Mouse (Mus musculus) MEL (cell line): Measurements from ENCODE around the gene Epha4. TPM values are rescaled to one million over a fixed set of nuclear protein-coding genes. Genes with fewer than 3 reads are reported as not detected.

Source experiments
- DNase-seq: peaks from one replicate; pipeline ENCODE4 v3.0.0; 2011; ENCODE audit warnings: low read depth, low spot score
- H3K27ac ChIP-seq: 2 replicates; pipeline ENCODE4 v1.5.1; 2012; ENCODE audit warnings: low read depth, mild to moderate bottlenecking, control low read depth, low read length, moderate library complexity; ENCODE audit not compliant: control insufficient read depth
- H3K27me3 ChIP-seq, 2 experiments: fragments of 150-350 bp in 1 of 2; sonication (generic) in 1 of 2; 2 replicates each; pipeline ENCODE4 v1.6.1; 2012; ENCODE audit warnings: low read length in 2 of 2, mild to moderate bottlenecking in 2 of 2, improper control_type of control experiment in 1 of 2, moderate library complexity in 1 of 2; ENCODE audit not compliant: insufficient read depth in 2 of 2, control insufficient read depth in 1 of 2
- H3K36me3 ChIP-seq, 2 experiments: 2 replicates each; pipeline ENCODE4 v1.6.1; 2012 to 2014; ENCODE audit warnings: low read length in 2 of 2, improper control_type of control experiment in 1 of 2, inconsistent platforms in 1 of 2, mild to moderate bottlenecking in 1 of 2; ENCODE audit not compliant: insufficient read depth in 2 of 2, control insufficient read depth in 1 of 2
- H3K4me1 ChIP-seq, 2 experiments: fragments of 150-350 bp in 1 of 2; sonication (generic) in 1 of 2; 2 replicates each; pipeline ENCODE4 v1.6.1; 2012; ENCODE audit warnings: low read length in 2 of 2, improper control_type of control experiment in 1 of 2, mild to moderate bottlenecking in 1 of 2; ENCODE audit not compliant: insufficient read depth in 2 of 2, control insufficient read depth in 1 of 2
- H3K4me3 ChIP-seq, 2 experiments: fragments of 150-350 bp in 1 of 2; sonication (generic) in 1 of 2; 2 replicates each; pipeline ENCODE4 v1.5.1; 2012; ENCODE audit warnings: low read depth in 2 of 2, low read length in 2 of 2, mild to moderate bottlenecking in 2 of 2, moderate library complexity in 2 of 2, control low read depth in 1 of 2, improper control_type of control experiment in 1 of 2; ENCODE audit not compliant: control insufficient read depth in 1 of 2, insufficient read depth in 1 of 2
- H3K79me2 ChIP-seq: 2 replicates; pipeline ENCODE4 v1.6.1; 2012; ENCODE audit warnings: mild to moderate bottlenecking, low read length, moderate library complexity; ENCODE audit not compliant: control insufficient read depth, poor library complexity, insufficient read depth
- H3K9ac ChIP-seq: 2 replicates; pipeline ENCODE4 v1.6.1; 2012; ENCODE audit warnings: low read depth, mild to moderate bottlenecking, control low read depth, low read length, moderate library complexity; ENCODE audit not compliant: control insufficient read depth, poor library complexity, severe bottlenecking
- H3K9me3 ChIP-seq: fragments of 150-350 bp; sonication (generic); replicated peaks from 2 replicates; pipeline ENCODE4 v1.6.1; 2012; ENCODE audit warnings: mild to moderate bottlenecking, low read length, improper control_type of control experiment, moderate library complexity; ENCODE audit not compliant: insufficient read depth
- BHLHE40 ChIP-seq: IDR thresholded peaks from 2 replicates; pipeline ENCODE4 v1.6.1; 2012; ENCODE audit warnings: low read depth, mild to moderate bottlenecking, inconsistent platforms, low read length, improper control_type of control experiment, borderline replicate concordance
- CHD1 ChIP-seq: IDR thresholded peaks from 2 replicates; pipeline ENCODE4 v1.6.1; 2012; ENCODE audit warnings: low read depth, mild to moderate bottlenecking, inconsistent platforms, low read length, improper control_type of control experiment
- CTCF ChIP-seq, 3 experiments: IDR thresholded peaks in 2 of 3; conservative IDR thresholded peaks in 1 of 3; 2 replicates each; pipeline ENCODE4 v1.5.1; 2011 to 2012; ENCODE audit warnings: low read length in 3 of 3, low read depth in 2 of 3, mild to moderate bottlenecking in 2 of 3, improper control_type of control experiment in 1 of 3, inconsistent platforms in 1 of 3, mixed read lengths in 1 of 3, moderate library complexity in 1 of 3; ENCODE audit not compliant: control insufficient read depth in 1 of 3, insufficient read depth in 1 of 3, poor library complexity in 1 of 3, severe bottlenecking in 1 of 3
- E2F4 ChIP-seq: IDR thresholded peaks from 2 replicates; pipeline ENCODE4 v1.6.1; 2011; ENCODE audit warnings: low read depth, low read length, improper control_type of control experiment, borderline replicate concordance
- GABPA ChIP-seq: IDR thresholded peaks from 2 replicates; pipeline ENCODE4 v1.6.1; 2012; ENCODE audit warnings: low read depth, mild to moderate bottlenecking, inconsistent platforms, low read length, improper control_type of control experiment, moderate library complexity
- GATA1 ChIP-seq: IDR thresholded peaks from 2 replicates; pipeline ENCODE4 v1.6.1; 2011; ENCODE audit warnings: low read depth, low read length, improper control_type of control experiment
- JUND ChIP-seq: IDR thresholded peaks from 2 replicates; pipeline ENCODE4 v1.6.1; 2011; ENCODE audit warnings: low read depth, mild to moderate bottlenecking, improper control_type of control experiment, low read length
- KAT2A ChIP-seq: conservative IDR thresholded peaks from 2 replicates; pipeline ENCODE4 v1.6.1; 2012; ENCODE audit warnings: low read depth, low read length, improper control_type of control experiment, inconsistent platforms
- MAFK ChIP-seq: IDR thresholded peaks from 2 replicates; pipeline ENCODE4 v1.6.1; 2011; ENCODE audit warnings: low read depth, mild to moderate bottlenecking, low read length, improper control_type of control experiment, borderline replicate concordance
- MEF2A ChIP-seq: IDR thresholded peaks from 2 replicates; pipeline ENCODE4 v1.6.1; 2014; ENCODE audit warnings: low read depth, mild to moderate bottlenecking, inconsistent platforms, low read length, improper control_type of control experiment; ENCODE audit not compliant: poor library complexity, insufficient replicate concordance, severe bottlenecking; ENCODE audit errors: extremely low read depth
- MXI1 ChIP-seq: IDR thresholded peaks from 2 replicates; pipeline ENCODE4 v1.6.1; 2011; ENCODE audit warnings: mild to moderate bottlenecking, low read depth, low read length, improper control_type of control experiment
- MYB ChIP-seq: IDR thresholded peaks from 2 replicates; pipeline ENCODE4 v1.6.1; 2011; ENCODE audit warnings: mild to moderate bottlenecking, low read depth, low read length, improper control_type of control experiment
- NELFE ChIP-seq: IDR thresholded peaks from 2 replicates; pipeline ENCODE4 v1.6.1; 2011; ENCODE audit warnings: low read depth, low read length, improper control_type of control experiment
- POLR2A ChIP-seq, 2 experiments: IDR thresholded peaks; 2 replicates each; pipeline ENCODE4 v1.6.1; 2011 to 2012; ENCODE audit warnings: low read length in 2 of 2, mild to moderate bottlenecking in 2 of 2, control low read depth in 1 of 2, improper control_type of control experiment in 1 of 2, low read depth in 1 of 2, moderate library complexity in 1 of 2; ENCODE audit not compliant: control insufficient read depth in 1 of 2, insufficient read depth in 1 of 2, poor library complexity in 1 of 2
- POLR2AphosphoS2 ChIP-seq: IDR thresholded peaks from 2 replicates; pipeline ENCODE4 v1.6.1; 2011; ENCODE audit warnings: low read length, improper control_type of control experiment
- RCOR1 ChIP-seq: IDR thresholded peaks from 2 replicates; pipeline ENCODE4 v1.6.1; 2012; ENCODE audit warnings: low read depth, mild to moderate bottlenecking, inconsistent platforms, low read length, improper control_type of control experiment
- SIN3A ChIP-seq: IDR thresholded peaks from 2 replicates; pipeline ENCODE4 v1.6.1; 2012; ENCODE audit warnings: low read length, improper control_type of control experiment, inconsistent platforms
- TAL1 ChIP-seq: IDR thresholded peaks from 2 replicates; pipeline ENCODE4 v1.6.1; 2012; ENCODE audit warnings: mild to moderate bottlenecking, inconsistent platforms, low read length, moderate library complexity, mixed read lengths
- TBP ChIP-seq: IDR thresholded peaks from 2 replicates; pipeline ENCODE4 v1.8.0; 2011; ENCODE audit warnings: low read depth, low read length, improper control_type of control experiment
- TCF12 ChIP-seq: IDR thresholded peaks from 2 replicates; pipeline ENCODE4 v1.6.1; 2014; ENCODE audit warnings: low read depth, mild to moderate bottlenecking, inconsistent platforms, low read length, improper control_type of control experiment, moderate library complexity
- ZMIZ1 ChIP-seq: IDR thresholded peaks from 2 replicates; pipeline ENCODE4 v1.6.1; 2012; ENCODE audit warnings: low read depth, mild to moderate bottlenecking, inconsistent platforms, low read length, improper control_type of control experiment, moderate library complexity
- ZNF384 ChIP-seq: IDR thresholded peaks from 2 replicates; pipeline ENCODE4 v1.6.1; 2012; ENCODE audit warnings: low read depth, mild to moderate bottlenecking, inconsistent platforms, low read length, improper control_type of control experiment
- polyA plus RNA-seq, 2 experiments: library from polyadenylated mRNA; stranded (reverse) in 1 of 2; unstranded in 1 of 2; fragments of >175 nt in 1 of 2; fragments of >200 nt in 1 of 2; gene quantifications; 2 replicates each; pipeline versions ENCODE4 v1.2.1 to v1.2.4; 2012; ENCODE audit warnings: low replicate concordance in 2 of 2, low read depth in 1 of 2; ENCODE audit not compliant: insufficient read length in 2 of 2, insufficient read depth in 1 of 2, missing spikeins in 1 of 2
- total RNA-seq: library from RNA; depleted of rRNA; stranded (reverse); fragments of 300-350 nt; gene quantifications from 2 replicates; pipeline ENCODE4 v1.2.3, GENCODE M21; 2012

Gene Epha4
- total and polyA plus RNA-seq, 3 experiments: not detected

GRCm38 (mm10) chr1:77506038-77506855, 8.6 kb downstream of the Epha4 start:
- H3K9ac ChIP-seq: no peak overlapping the region
- no peaks in the 10 kb centered on the region for H3K36me3 ChIP-seq
- no peak for DNase-seq
- H3K4me1 ChIP-seq: no peaks in the 10 kb centered on the region
- H3K27me3 ChIP-seq: no peaks in the 10 kb centered on the region
- no peaks in the 10 kb centered on the region for H3K79me2 ChIP-seq
- TF ChIP-seq TBP: no peak
- no peak for TF ChIP-seq BHLHE40
- TF ChIP-seq E2F4: no peak
- TF ChIP-seq TAL1: no peak
- TF ChIP-seq KAT2A: no peak
- TF ChIP-seq POLR2AphosphoS2: no peak
- no peak for TF ChIP-seq GATA1
- no peak for TF ChIP-seq RCOR1
- no peak for TF ChIP-seq MYB
- TF ChIP-seq GABPA: no peak
- no peak for TF ChIP-seq ZMIZ1
- no peak for TF ChIP-seq SIN3A
- TF ChIP-seq TCF12: no peak
- no peak for TF ChIP-seq POLR2A (IDR thresholded peaks at IDR 0.05; ENCODE audit: control insufficient read depth in 1 of 2, insufficient read depth in 1 of 2, low read depth in 1 of 2, low read length in 2 of 2, poor library complexity in 1 of 2)
- no peak for TF ChIP-seq MXI1
- no peak for TF ChIP-seq MEF2A
- no peak for TF ChIP-seq JUND
- TF ChIP-seq ZNF384: no peak
- TF ChIP-seq, all 39 proteins: peak for 0
- Histone ChIP-seq H3K4me3 (no peak overlapping the region), H3K27ac (no peak overlapping the region), H3K9me3 (no peaks in the 10 kb centered on the region)

- H3K9me3 ChIP-seq: no peaks in the 10 kb centered on the region
- no peaks in the 10 kb centered on the region for H3K36me3 ChIP-seq
- H3K4me1 ChIP-seq: no peaks in the 10 kb centered on the region
- H3K27ac ChIP-seq: no peak overlapping the region
- no peaks in the 10 kb centered on the region for H3K27me3 ChIP-seq
- TF ChIP-seq CHD1: no peak
- no peak for TF ChIP-seq CTCF (IDR thresholded peaks at IDR 0.05 in 2 of 3, conservative IDR thresholded peaks at IDR 0.05 in 1 of 3; ENCODE audit: control insufficient read depth in 1 of 3, insufficient read depth in 1 of 3, low read depth in 2 of 3, low read length in 3 of 3, poor library complexity in 1 of 3, severe bottlenecking in 1 of 3)
- no peak for TF ChIP-seq NELFE
- no peak for TF ChIP-seq RCOR1
- TF ChIP-seq ZMIZ1: no peak
- TF ChIP-seq MAFK: no peak
- no peak for DNase-seq
- no peak overlapping the region for H3K9ac ChIP-seq
- no peak overlapping the region for H3K4me3 ChIP-seq
- H3K79me2 ChIP-seq: no peaks in the 10 kb centered on the region
Measured at GRCm38 (mm10) chr1:77505263-77505662, 9.6 kb downstream of the Epha4 start.
